Mouse (Mus musculus) cerebellum, adult 2 months (tissue): ENCODE measurements around the gene Pgls. TPM values are rescaled to one million over a fixed set of nuclear protein-coding genes. Genes with fewer than 3 reads are reported as not detected.

Experiments
- DNase-seq, 2 experiments: peaks; one replicate each; pipeline ENCODE4 v3.0.0; 2021
- H3K27ac ChIP-seq: fragments of 200-500 bp; 2 replicates; pipeline ENCODE4 v1.5.1; 2012; ENCODE audit warnings: low read length, control low read depth, inconsistent platforms; ENCODE audit not compliant: insufficient read depth
- H3K27me3 ChIP-seq: fragments of 200-500 bp; 2 replicates; pipeline ENCODE4 v1.6.1; 2012; ENCODE audit warnings: inconsistent platforms, mild to moderate bottlenecking, low read length, moderate library complexity; ENCODE audit not compliant: control insufficient read depth, insufficient read depth
- H3K4me1 ChIP-seq: fragments of 200-500 bp; 2 replicates; pipeline ENCODE4 v1.6.1; 2011; ENCODE audit warnings: low read length; ENCODE audit not compliant: control insufficient read depth, insufficient read depth
- H3K4me3 ChIP-seq: fragments of 200-500 bp; replicated peaks from 2 replicates; pipeline ENCODE3; 2011; ENCODE audit warnings: mild to moderate bottlenecking, low read depth, low read length, control low read depth; ENCODE audit not compliant: insufficient read depth
- CTCF ChIP-seq: fragments of 200-500 bp; IDR thresholded peaks from 2 replicates; pipeline ENCODE4 v1.5.1; 2011; ENCODE audit warnings: low read depth, mild to moderate bottlenecking, control low read depth, low read length, moderate library complexity, borderline replicate concordance; ENCODE audit not compliant: insufficient read depth
- POLR2A ChIP-seq: fragments of 200-500 bp; IDR thresholded peaks from 2 replicates; pipeline ENCODE4 v1.6.1; 2011; ENCODE audit warnings: low read length, control low read depth, borderline replicate concordance; ENCODE audit not compliant: insufficient read depth
- WGBS: fragments of 180-500 bp; shearing (Covaris S2); methylation state at CpG from one replicate; pipeline ENCODE4 v1.1.7; 2018; 5-methylcytosine and 5-hydroxymethylcytosine counted together
- polyA plus RNA-seq: library from polyadenylated mRNA; depleted of rRNA; stranded (reverse); fragments of >200 nt; gene quantifications from 2 replicates; pipeline ENCODE4 v1.2.3, GENCODE M21; 2012

The Pgls gene
- polyA plus RNA-seq, 1 experiment: 42.5 TPM

- 33% methylated on average over 3 of the region's 3 CpGs for WGBS
- TF ChIP-seq CTCF: no peak
- TF ChIP-seq POLR2A: no peak
Measured at GRCm38 (mm10) chr8:71597451-71597850, 5.5 kb downstream of the Pgls start, which contains the start of gene Fam129c. Gene Fam129c, plus strand, starts transcription at chr8:71597648.

GRCm38 (mm10) chr8:71598375-71598774 lies 6.4 kb downstream of the Pgls start:
- no peak for TF ChIP-seq POLR2A
- no peak for TF ChIP-seq CTCF

More at GRCm38 (mm10) chr8:71597451-71597850, 5.5 kb downstream of the Pgls start, which contains the start of gene Fam129c:
- DNase-seq: no peak
- Histone ChIP-seq H3K27ac (no peak within 1 kb of the TSS), H3K4me1 (peaks cover 14% of the 10 kb centered on the region), H3K4me3 (no peak within 1 kb of the TSS), H3K27me3 (no peaks in the 10 kb centered on the region)

GRCm38 (mm10) chr8:71598841-71599240 lies 6.9 kb downstream of the Pgls start:
- DNase-seq: no peak
- TF ChIP-seq POLR2A (no peak), CTCF (no peak)
- Histone ChIP-seq H3K4me3 (no peak overlapping the region), H3K27me3 (no peaks in the 10 kb centered on the region), H3K27ac (no peak overlapping the region), H3K4me1 (peaks cover 9% of the 10 kb centered on the region; the same call in 1 of the 2 replicates)
- WGBS: 56% methylated on average over 5 of the region's 5 CpGs

More at GRCm38 (mm10) chr8:71598375-71598774, 6.4 kb downstream of the Pgls start:
- H3K27ac ChIP-seq: no peak overlapping the region
- DNase-seq: no peak
- H3K4me3 ChIP-seq: no peak overlapping the region
- peaks cover 9% of the 10 kb centered on the region; the same call in 1 of the 2 replicates for H3K4me1 ChIP-seq
- no peaks in the 10 kb centered on the region for H3K27me3 ChIP-seq

GRCm38 (mm10) chr8:71601939-71602665 lies 10.1 kb downstream of the Pgls start:
- TF ChIP-seq CTCF: no peak
- TF ChIP-seq POLR2A: no peak
- 6% methylated on average over 65 of the region's 65 CpGs for WGBS
- DNase-seq: no peak
- H3K4me3 ChIP-seq: no peak overlapping the region
- peaks cover 3% of the 10 kb centered on the region; the same call in 1 of the 2 replicates for H3K4me1 ChIP-seq
- no peak overlapping the region for H3K27ac ChIP-seq
- no peaks in the 10 kb centered on the region for H3K27me3 ChIP-seq

- DNase-seq: no peak
- Histone ChIP-seq H3K4me3 (no peak overlapping the region), H3K4me1 (no peaks in the 10 kb centered on the region), H3K27me3 (no peaks in the 10 kb centered on the region), H3K27ac (no peak overlapping the region)
- TF ChIP-seq POLR2A: no peak
- TF ChIP-seq CTCF: no peak
- 8% methylated on average over 32 of the region's 32 CpGs for WGBS
Measured at GRCm38 (mm10) chr8:71602666-71603334, 10.8 kb downstream of the Pgls start.

- H3K27ac ChIP-seq: no peak overlapping the region
- H3K4me3 ChIP-seq: no peak overlapping the region
- DNase-seq: no peak
- no peaks in the 10 kb centered on the region for H3K4me1 ChIP-seq
- TF ChIP-seq POLR2A (no peak), CTCF (no peak)
- H3K27me3 ChIP-seq: no peaks in the 10 kb centered on the region
- WGBS: 65% methylated on average over 7 of the region's 7 CpGs
Measured at GRCm38 (mm10) chr8:71604021-71604420, 12.0 kb downstream of the Pgls start.

GRCm38 (mm10) chr8:71610822-71611651 lies 19.1 kb downstream of the Pgls start, which contains the start of gene Colgalt1:
Gene Colgalt1, plus strand, starts transcription at chr8:71610998.
- peak; percentile 48; the same call in 1 of the 2 replicates for TF ChIP-seq POLR2A
- TF ChIP-seq CTCF: no peak
- peaks cover 8% of the 10 kb centered on the region for H3K4me1 ChIP-seq
- peak within 1 kb of the TSS; percentile 84 for H3K4me3 ChIP-seq
- no peaks in the 10 kb centered on the region for H3K27me3 ChIP-seq
- under 1% methylated on average over 81 of the region's 82 CpGs for WGBS
- peak; percentile 98 to 99 for DNase-seq
- peak within 1 kb of the TSS; percentile 56; the same call in 1 of the 2 replicates for H3K27ac ChIP-seq
